Mouse (Mus musculus) heart, postnatal 0 days (tissue): Measurements from ENCODE around the gene Raver2.

Source experiments
- CTCF ChIP-seq: IDR thresholded peaks from 2 replicates; pipeline ENCODE4 v1.5.1; 2016; ENCODE audit warnings: antibody characterized with exemption, control low read depth, low read depth
- EP300 ChIP-seq: IDR thresholded peaks from 2 replicates; pipeline ENCODE4 v1.6.1; 2016; ENCODE audit warnings: antibody characterized with exemption, low read depth

- TF ChIP-seq CTCF (no peak), EP300 (no peak)
Observed at GRCm38 (mm10) chr4:101121002-101121401, 52.2 kb downstream of the Raver2 start.
